Mouse (Mus musculus): ENCODE results near the gene Zp3. TPM values are rescaled to one million over a fixed set of nuclear protein-coding genes. Genes with fewer than 3 reads are reported as not detected.

Gene Zp3
- polyA plus RNA-seq, 2 experiments = not detected

DNA sequence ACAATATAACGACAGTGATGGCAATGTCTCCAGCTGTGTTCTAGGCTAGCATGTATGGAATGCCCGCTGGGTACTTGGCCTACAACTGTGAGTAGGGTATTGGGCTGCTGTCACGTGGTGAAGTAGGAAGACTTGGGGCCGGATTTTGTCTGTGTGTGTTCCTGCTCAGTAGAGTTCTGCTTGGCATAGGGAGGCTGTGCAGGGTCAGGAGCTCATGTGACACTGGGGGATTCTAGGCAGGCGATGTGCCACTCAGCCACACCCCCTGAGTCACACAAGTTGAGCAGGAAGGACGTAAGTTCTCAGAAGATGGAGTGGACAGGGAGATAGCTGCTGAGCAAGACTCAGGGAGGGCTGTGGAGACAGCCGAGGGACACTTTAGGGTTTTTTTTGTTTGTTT, 27.8 kb downstream of the Zp3 start:
- no peak overlapping the region for H3K4me3 ChIP-seq (ENCODE audit: insufficient read depth in 1 of 2, low read depth in 2 of 2, low read length in 2 of 2)
- H3K27me3 ChIP-seq (ENCODE audit: control insufficient read depth, insufficient read depth, low read length) = no peaks in the 10 kb centered on the region
- no peak for DNase-seq (ENCODE audit: low read depth in 3 of 3, low spot score in 3 of 3)
- no peaks in the 10 kb centered on the region for H3K36me3 ChIP-seq (replicated peaks; ENCODE audit: control insufficient read depth, insufficient read depth, low read depth)
- no peak for TF ChIP-seq EP300 (IDR thresholded peaks at IDR 0.05; ENCODE audit: low read depth)
- no peaks in the 10 kb centered on the region for H3K9me3 ChIP-seq (ENCODE audit: control insufficient read depth, low read length)
- no peak overlapping the region for H3K9ac ChIP-seq (replicated peaks)
- 41% methylated on average over 7 of the region's 7 CpGs for WGBS (ENCODE audit: insufficient replicate concordance)
- no peaks in the 10 kb centered on the region; a peak in 1 of 4 replicates for H3K4me1 ChIP-seq (replicated peaks; ENCODE audit: control insufficient read depth in 2 of 2, insufficient read depth in 2 of 2, low read length in 1 of 2)
- no peak overlapping the region for H3K4me2 ChIP-seq (ENCODE audit: low read depth)
- ATAC-seq (ENCODE audit: insufficient read depth) = no peak
- H3K27ac ChIP-seq = no peak overlapping the region

DNA sequence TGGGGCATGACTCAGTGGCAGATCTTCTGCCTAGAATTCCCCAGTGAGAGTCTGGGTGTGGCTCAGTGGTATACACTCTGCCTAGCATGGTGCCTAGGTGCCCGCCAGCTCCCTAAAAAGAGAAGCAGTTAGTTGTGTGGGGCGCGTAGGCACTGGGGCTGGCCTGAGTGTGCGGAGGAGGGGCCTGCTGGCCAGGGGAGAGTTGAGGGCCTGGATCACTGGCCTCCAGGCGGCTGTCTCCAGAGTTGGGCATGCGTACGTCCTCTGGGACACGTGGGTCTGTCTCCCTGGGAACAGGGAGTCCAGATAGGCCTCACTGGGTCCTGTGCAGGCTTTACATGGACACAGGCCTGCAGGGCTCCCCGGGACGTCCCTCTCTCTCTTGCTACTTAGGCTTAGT, 35.0 kb downstream of the Zp3 start:
- TF ChIP-seq CTCF (IDR thresholded peaks at IDR 0.05; ENCODE audit: low read depth) = no peak
- no peak for TF ChIP-seq EP300 (IDR thresholded peaks at IDR 0.05; ENCODE audit: low read depth)
- H3K4me1 ChIP-seq (replicated peaks; ENCODE audit: control insufficient read depth in 2 of 2, insufficient read depth in 2 of 2, low read length in 1 of 2) = no peaks in the 10 kb centered on the region
- no peak for DNase-seq (ENCODE audit: low read depth in 3 of 3, low spot score in 3 of 3)
- H3K4me2 ChIP-seq (ENCODE audit: low read depth) = no peak overlapping the region
- H3K27me3 ChIP-seq (ENCODE audit: control insufficient read depth, insufficient read depth, low read length) = no peaks in the 10 kb centered on the region
- no peaks in the 10 kb centered on the region for H3K9me3 ChIP-seq (ENCODE audit: control insufficient read depth, low read length)
- H3K4me3 ChIP-seq (ENCODE audit: insufficient read depth in 1 of 2, low read depth in 2 of 2, low read length in 2 of 2) = no peak overlapping the region
- no peak for ATAC-seq (ENCODE audit: insufficient read depth)
- H3K9ac ChIP-seq (replicated peaks) = no peak overlapping the region
- 71% methylated on average over 10 of the region's 10 CpGs for WGBS (ENCODE audit: insufficient replicate concordance)
- no peak overlapping the region for H3K27ac ChIP-seq
- H3K36me3 ChIP-seq (replicated peaks; ENCODE audit: control insufficient read depth, insufficient read depth, low read depth) = no peaks in the 10 kb centered on the region

DNA sequence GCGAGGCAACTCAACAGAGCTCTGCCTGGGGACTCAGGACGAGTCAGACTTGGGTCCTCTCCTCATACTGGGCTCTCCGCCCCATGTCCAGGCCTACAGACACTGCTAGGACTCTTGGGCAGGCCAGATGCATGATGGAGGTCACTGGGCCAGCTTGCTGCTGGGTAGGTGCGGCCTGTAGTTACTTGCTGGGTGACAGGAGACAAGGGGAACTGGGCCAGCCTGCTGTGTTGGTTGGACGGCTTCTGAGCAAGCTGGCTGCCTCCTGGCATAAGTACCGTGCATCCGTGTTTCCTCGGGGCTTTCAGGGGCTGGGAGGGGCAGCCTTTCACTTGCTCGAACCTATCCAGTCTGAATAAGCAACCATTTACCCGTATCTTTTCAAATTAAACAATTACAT, 35.7 kb downstream of the Zp3 start:
- no peak overlapping the region for H3K27ac ChIP-seq
- no peak for DNase-seq (ENCODE audit: low read depth in 3 of 3, low spot score in 3 of 3)
- TF ChIP-seq EP300 (IDR thresholded peaks at IDR 0.05; ENCODE audit: low read depth) = no peak
- TF ChIP-seq CTCF (IDR thresholded peaks at IDR 0.05; ENCODE audit: low read depth) = no peak
- no peak overlapping the region for H3K9ac ChIP-seq (replicated peaks)
- ATAC-seq (ENCODE audit: insufficient read depth) = no peak
- no peak overlapping the region for H3K4me2 ChIP-seq (ENCODE audit: low read depth)
- H3K4me1 ChIP-seq (replicated peaks; ENCODE audit: control insufficient read depth in 2 of 2, insufficient read depth in 2 of 2, low read length in 1 of 2) = no peaks in the 10 kb centered on the region; a peak in 1 of 4 replicates
- H3K27me3 ChIP-seq (ENCODE audit: control insufficient read depth, insufficient read depth, low read length) = no peaks in the 10 kb centered on the region
- no peaks in the 10 kb centered on the region for H3K9me3 ChIP-seq (ENCODE audit: control insufficient read depth, low read length)
- H3K36me3 ChIP-seq (replicated peaks; ENCODE audit: control insufficient read depth, insufficient read depth, low read depth) = no peaks in the 10 kb centered on the region
- H3K4me3 ChIP-seq (ENCODE audit: insufficient read depth in 1 of 2, low read depth in 2 of 2, low read length in 2 of 2) = no peak overlapping the region
- 76% methylated on average over 10 of the region's 10 CpGs for WGBS (ENCODE audit: insufficient replicate concordance)

DNA sequence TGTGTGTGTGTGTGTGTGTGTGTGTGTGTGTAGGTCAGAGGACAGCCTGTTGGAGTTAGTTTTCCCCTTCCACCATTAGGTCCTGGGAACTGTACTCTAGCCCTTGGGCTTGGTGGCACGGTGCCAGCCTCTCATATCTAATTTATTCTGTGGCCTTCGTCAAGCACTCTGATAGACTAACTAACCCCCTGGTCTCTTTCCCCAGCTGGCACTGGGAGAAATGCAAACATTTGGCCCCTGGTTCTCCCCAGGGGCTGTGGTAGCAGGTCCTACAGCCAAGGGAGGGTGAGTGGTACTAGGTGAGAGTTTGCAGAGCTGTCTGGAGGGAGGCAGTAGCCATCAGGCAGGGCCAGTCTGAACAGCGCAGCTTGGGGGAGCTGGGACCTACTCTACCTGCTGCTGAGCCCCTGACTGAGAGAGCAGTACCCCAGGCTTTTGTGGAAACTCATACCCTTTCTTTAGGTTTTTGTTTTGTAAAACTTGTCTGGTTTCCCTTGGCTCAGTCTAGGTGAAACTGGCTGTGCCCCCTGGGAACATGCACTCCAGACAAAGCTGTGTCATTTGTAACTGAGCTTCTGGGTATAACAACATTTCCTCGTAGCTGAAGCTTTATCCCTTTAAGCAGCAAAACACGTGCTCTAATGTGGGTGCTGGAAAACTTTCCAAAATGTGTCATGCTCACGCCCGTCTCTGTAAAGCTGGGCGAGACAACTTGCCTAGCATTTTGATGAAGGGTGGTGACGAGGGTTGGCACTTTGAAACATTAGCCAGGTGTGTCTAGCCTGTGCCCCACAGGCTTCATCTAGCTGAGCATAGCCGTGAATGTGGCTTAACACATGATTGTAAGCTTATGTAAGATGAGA, 36.3 kb downstream of the Zp3 start:
- 66% methylated on average over 10 of the region's 10 CpGs for WGBS (ENCODE audit: insufficient replicate concordance)
- Histone ChIP-seq H3K27ac (no peak overlapping the region), H3K27me3 (ENCODE audit: control insufficient read depth, insufficient read depth, low read length) (no peaks in the 10 kb centered on the region), H3K9ac (replicated peaks) (no peak overlapping the region), H3K36me3 (replicated peaks; ENCODE audit: control insufficient read depth, insufficient read depth, low read depth) (no peaks in the 10 kb centered on the region), H3K4me1 (replicated peaks; ENCODE audit: control insufficient read depth in 2 of 2, insufficient read depth in 2 of 2, low read length in 1 of 2) (no peaks in the 10 kb centered on the region; a peak in 1 of 4 replicates), H3K4me3 (ENCODE audit: insufficient read depth in 1 of 2, low read depth in 2 of 2, low read length in 2 of 2) (no peak overlapping the region), H3K9me3 (ENCODE audit: control insufficient read depth, low read length) (no peaks in the 10 kb centered on the region), H3K4me2 (ENCODE audit: low read depth) (no peak overlapping the region)
- ATAC-seq (ENCODE audit: insufficient read depth) = no peak
- TF ChIP-seq EP300 (IDR thresholded peaks at IDR 0.05; ENCODE audit: low read depth) (no peak), CTCF (IDR thresholded peaks at IDR 0.05; ENCODE audit: low read depth) (no peak)
- DNase-seq (ENCODE audit: low read depth in 3 of 3, low spot score in 3 of 3) = no peak

DNA sequence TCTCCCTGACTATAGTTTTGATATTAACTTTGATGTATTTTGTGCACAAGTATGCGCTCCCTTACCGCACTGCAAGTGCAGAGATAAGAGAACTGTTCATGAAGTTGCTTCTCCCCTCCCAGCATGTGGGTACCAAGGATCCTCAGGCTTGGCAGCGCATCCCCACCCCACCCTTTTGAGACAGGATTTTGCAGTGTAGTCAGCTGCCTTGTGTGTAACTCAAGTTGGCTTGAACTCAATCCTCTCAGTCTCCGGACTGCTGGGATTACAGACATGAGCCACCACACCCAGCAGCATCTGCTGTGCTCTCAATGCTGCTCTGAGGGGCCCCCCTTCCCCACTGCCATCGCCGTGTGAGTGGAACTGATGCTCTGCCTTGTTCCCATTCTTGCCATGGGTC, 37.4 kb downstream of the Zp3 start:
- no peak for ATAC-seq (ENCODE audit: insufficient read depth)
- Histone ChIP-seq H3K4me2 (ENCODE audit: low read depth) (no peak overlapping the region), H3K4me3 (ENCODE audit: insufficient read depth in 1 of 2, low read depth in 2 of 2, low read length in 2 of 2) (no peak overlapping the region), H3K9ac (replicated peaks) (no peak overlapping the region), H3K9me3 (ENCODE audit: control insufficient read depth, low read length) (no peaks in the 10 kb centered on the region), H3K36me3 (replicated peaks; ENCODE audit: control insufficient read depth, insufficient read depth, low read depth) (no peaks in the 10 kb centered on the region), H3K27me3 (ENCODE audit: control insufficient read depth, insufficient read depth, low read length) (no peaks in the 10 kb centered on the region), H3K27ac (no peak overlapping the region), H3K4me1 (replicated peaks; ENCODE audit: control insufficient read depth in 2 of 2, insufficient read depth in 2 of 2, low read length in 1 of 2) (no peaks in the 10 kb centered on the region; a peak in 1 of 4 replicates)
- TF ChIP-seq EP300 (IDR thresholded peaks at IDR 0.05; ENCODE audit: low read depth) (no peak), CTCF (IDR thresholded peaks at IDR 0.05; ENCODE audit: low read depth) (no peak)
- DNase-seq (ENCODE audit: low read depth in 3 of 3, low spot score in 3 of 3) = no peak
- WGBS (ENCODE audit: insufficient replicate concordance) = 53% methylated on average over 6 of the region's 6 CpGs

All from liver, embryonic 14.5 days (tissue).